Mouse (Mus musculus) urinary bladder, postnatal 25 days (tissue): ENCODE results near the gene 2210016L21Rik.
"Not testable (repeated sequence)": the region's sequence is repeated elsewhere in the genome, so short reads cannot be mapped to it uniquely, and the experiment has no call there.

ENCODE experiments used
- DNase-seq: peaks from one replicate; pipeline ENCODE4 v3.0.0; 2022; ENCODE audit warnings: low spot score

The 2210016L21Rik gene

GRCm38 (mm10) chr5:114942074-114942765 is at the start of gene 2210016L21Rik:
Gene 2210016L21Rik (plus strand): TSS chr5:114942158.
- DNase-seq, result peak; percentile 67

DNA sequence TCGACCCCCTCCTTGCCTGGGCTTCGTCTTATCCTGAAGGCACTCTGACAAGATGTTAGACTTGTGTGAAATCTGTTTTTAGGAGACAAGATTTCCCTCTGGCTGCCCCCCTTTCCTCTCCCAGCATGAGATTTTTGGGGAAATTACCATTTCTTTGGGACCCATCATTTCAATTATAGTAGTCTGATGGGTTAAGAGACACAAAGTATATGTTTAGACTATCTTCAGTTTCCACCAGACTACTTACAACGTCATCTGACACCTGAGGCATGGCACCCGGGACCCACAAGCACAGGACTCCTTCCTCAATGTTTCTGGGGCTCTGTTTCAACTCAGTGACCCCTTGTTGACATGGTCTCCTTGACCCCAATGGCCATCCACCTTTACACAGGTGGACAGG is 46.4 kb upstream of the 2210016L21Rik start:
- DNase-seq, result no peak

DNA sequence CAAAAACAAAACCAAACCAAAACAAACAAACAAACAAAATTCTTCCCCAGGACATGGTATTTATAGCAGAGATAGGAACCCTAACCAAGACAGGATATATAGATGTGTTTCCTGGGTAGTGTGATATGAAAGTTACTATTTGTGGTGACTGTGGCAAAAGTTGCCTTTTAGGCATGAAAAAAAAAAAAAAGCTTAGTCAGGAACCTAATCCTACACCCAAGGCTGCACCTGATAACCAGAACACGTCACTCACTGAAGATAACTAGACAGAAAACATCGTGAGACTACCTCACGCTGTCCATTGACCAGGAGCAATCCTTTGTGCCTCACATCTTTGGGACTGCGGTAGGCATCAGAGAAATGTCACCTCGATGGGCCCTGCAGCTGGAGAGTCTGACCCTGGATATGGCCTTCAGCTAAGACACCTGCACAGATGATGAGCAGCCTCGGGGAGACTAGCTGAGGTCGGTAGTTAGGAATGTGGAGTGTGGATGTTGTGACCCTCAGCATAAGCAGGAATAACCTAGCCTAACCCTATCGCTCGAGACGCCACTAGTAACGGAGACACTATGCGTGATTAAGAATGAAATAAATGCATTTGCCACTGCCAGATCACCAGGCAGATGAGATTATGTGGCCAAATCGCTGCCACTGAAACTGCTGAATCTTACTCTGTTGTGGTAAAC is 45.1 kb upstream of the 2210016L21Rik start, which contains the start of gene Oasl2:
Gene Oasl2, plus strand, starts transcription at position 249 of the 686 bp plus-strand sequence.
- DNase-seq, result no peak

DNA sequence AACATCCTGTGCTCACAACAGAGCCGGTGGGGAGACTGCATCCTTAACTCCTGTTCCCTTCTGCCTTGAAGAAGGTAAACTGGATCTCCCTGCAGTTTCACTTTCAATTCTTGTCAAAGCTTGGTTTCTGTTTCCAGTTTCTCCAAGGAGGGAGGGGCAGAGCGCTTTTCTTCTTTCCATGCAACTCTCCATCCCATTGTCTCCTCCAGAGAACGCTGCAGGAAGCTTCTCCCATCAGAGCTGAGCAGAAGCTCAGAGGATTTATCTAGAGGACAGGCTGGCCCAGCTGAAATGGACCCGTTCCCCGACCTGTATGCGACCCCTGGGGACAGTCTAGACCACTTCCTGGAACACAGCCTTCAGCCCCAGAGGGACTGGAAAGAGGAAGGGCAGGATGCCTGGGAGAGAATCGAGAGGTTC is 44.6 kb upstream of the 2210016L21Rik start:
- DNase-seq, result peak; percentile 8

GRCm38 (mm10) chr5:114898857-114899256 is 43.1 kb upstream of the 2210016L21Rik start:
- no peak for DNase-seq

GRCm38 (mm10) chr5:114902413-114902812 is 39.5 kb upstream of the 2210016L21Rik start:
- DNase-seq, result no peak

GRCm38 (mm10) chr5:114908598-114909305 is 33.2 kb upstream of the 2210016L21Rik start:
- no peak for DNase-seq

DNA sequence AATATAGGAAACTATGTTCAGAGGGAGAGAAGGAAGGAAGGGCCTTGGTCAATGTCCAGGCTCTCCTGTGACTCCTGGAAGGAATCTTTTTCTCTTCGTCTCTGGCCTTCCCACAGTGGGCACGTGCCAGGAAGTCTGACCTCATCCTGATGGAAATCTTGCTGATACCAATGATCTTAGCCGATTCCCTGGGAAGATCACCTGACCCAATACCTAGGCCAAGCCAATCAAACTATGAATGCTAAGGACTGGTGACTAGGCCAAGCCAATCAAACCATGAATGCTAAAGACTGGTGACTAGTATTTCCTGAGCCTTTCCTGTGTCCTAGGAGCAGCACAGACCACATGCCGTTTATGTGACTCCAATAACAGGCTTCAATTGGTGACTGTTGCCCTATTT is 28.3 kb upstream of the 2210016L21Rik start:
- no peak for DNase-seq

GRCm38 (mm10) chr5:114914855-114915254 is 27.1 kb upstream of the 2210016L21Rik start:
- no peak for DNase-seq

GRCm38 (mm10) chr5:114915854-114916253 is 26.1 kb upstream of the 2210016L21Rik start:
- no peak for DNase-seq

GRCm38 (mm10) chr5:114916777-114917176 is 25.2 kb upstream of the 2210016L21Rik start:
- DNase-seq, result no peak

GRCm38 (mm10) chr5:114917357-114917756 is 24.6 kb upstream of the 2210016L21Rik start:
- not testable (repeated sequence) for DNase-seq

DNA sequence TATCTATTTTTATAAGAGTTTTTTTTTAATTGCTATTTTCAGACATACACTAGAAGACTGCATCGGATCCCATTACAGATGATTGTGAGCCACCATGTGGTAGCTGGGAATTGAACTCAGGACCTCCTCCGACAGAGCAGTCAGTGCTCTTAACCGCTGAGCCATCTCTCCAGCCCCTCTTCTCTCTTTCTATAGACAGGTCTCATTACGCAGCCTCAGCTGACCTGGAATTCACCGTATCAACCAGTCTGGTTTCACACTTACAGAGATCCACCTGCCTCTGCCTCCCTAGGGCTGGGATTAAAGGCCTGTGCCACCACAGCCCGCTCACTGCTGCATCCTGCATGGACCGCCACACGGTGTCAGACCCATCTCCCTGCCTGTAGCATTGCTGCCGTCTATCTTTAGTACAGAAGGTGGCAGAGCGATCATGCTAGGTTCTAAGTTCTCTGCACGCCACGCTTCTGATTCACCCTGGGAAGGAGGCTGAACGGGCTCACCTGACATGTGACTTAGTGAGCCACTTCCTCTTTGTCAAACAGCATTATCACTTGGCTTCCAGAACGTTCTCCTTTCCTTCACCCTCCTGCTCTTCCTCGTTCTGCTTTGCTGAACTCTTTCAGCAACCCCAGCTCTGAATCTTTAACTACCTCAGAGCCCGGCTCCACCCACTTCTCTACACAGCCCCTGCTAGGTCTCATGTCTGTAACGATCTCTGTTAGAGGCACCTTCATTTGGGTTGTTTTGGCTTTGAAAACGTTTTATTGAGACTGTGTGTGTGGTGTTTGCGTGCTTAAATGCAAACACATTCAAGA is 20.2 kb upstream of the 2210016L21Rik start:
- no peak for DNase-seq

GRCm38 (mm10) chr5:114922366-114922731 is 19.6 kb upstream of the 2210016L21Rik start:
- no peak for DNase-seq

DNA sequence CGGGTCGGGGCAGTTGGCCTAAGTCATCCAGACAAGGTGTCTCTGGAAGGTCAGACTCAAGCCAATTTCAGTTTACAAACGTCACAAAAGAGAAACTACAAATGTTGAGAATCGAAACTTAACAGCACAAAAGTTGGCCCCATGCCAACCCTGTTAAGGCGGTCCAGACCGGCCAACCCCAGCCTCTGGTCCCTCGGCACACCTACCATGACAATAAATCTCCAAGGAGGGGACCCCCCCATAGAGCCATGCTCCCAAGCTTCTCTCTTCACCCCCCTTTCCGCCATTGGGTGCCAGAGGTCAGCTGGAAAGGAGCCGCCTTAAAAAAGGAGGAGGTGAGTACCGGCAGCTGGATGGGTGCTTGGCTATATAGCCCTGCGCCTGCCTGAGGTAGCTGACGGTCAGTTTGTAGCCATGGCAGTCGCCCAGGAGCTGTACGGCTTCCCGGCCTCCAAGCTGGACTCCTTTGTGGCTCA is 18.9 kb upstream of the 2210016L21Rik start, which contains the start of gene Oasl1:
Gene Oasl1, plus strand, starts transcription at position 243 of the 476 bp plus-strand sequence.
- DNase-seq, result peak; percentile 48

- DNase-seq, result no peak
These were observed 15.7 kb upstream of the 2210016L21Rik start for GRCm38 (mm10) chr5:114926153-114926684.

- no peak for DNase-seq
These were observed 15.2 kb upstream of the 2210016L21Rik start for GRCm38 (mm10) chr5:114926753-114927152.

- DNase-seq, result no peak
These were observed 10.3 kb upstream of the 2210016L21Rik start for GRCm38 (mm10) chr5:114931626-114932025.

DNA sequence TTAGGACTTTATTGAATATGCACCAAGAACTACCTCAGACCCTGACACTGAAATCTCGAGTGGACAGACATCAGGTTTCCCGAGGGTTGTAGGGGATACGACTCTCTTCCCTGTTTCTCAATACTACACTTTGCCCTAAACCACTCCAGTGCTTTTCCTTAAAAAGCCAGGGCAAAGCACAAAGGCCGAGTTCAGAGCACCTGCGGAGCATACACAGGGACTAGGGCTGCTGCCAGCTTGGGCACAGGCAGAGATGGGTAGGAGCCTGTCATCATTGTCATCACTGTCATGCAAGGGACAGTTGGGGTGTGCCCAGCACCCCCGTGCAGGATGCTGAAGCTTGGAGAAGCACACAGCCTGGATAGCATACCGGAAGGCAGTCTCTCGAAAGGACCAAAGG is 8.8 kb upstream of the 2210016L21Rik start:
- DNase-seq, result no peak

DNA sequence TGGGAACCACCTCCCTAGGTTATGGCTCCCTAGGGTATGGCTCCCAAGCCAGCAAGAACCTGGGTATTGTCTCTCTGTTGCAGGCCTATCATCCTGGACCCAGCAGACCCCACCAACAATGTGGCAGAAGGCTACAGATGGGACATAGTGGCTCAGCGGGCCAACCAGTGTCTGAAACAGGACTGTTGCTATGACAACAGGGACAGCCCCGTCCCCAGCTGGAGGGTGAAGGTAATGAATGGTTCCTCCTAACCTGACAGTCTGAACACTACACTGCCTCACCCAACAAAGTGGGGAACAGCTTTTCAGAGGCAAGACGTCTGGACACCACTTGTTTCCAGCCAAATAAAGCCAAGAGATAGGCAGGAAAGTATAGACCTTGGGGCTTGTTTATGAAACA is 6.1 kb upstream of the 2210016L21Rik start:
- no peak for DNase-seq

DNA sequence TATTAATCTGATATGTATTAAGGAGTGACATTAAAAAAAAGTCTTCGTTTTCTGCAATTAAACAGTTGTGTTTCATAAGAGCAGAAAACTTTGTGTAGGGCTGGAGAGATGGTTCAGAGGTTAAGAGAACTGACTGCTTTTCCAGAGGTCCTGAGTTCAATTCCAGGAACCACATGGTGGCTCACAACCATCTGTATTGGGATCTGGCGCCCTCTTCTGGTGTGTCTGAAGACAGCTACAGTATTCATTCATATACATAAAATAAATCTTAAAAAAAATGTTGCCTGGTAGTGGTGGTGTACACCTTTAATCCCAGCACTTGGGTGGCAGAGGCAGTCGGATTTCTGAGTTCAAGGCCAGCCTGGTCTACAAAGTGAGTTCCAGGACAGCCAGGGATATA is 820 bp upstream of the 2210016L21Rik start:
- DNase-seq, result not testable (repeated sequence)

DNA sequence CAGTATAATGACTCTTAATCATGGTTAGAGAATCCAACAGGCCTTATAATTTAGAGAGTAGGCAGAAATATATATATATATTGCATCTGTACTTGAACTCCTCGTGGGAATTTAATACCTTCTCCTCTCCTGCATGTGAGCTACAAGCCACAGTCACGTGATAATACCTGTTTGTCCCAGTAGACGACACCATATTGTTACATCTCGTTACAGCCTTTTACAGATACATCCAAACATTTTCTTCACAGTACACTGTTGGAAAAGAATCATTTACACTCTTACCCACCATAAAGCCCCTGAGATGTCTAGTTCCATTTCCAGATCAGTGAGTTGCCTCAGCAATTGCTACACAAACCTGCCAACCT is 790 bp downstream of the 2210016L21Rik start:
- DNase-seq, result no peak
